In genomic region chr4:86634873-86635272, GRCm38 (mm10) we compare ENCODE assay signal across 8 mouse cellular contexts. TPM values are rescaled to one million over a fixed set of nuclear protein-coding genes. Genes with fewer than 3 reads are reported as not detected.
DNase-seq lines count a peak whose midpoint lies in the region; ATAC-seq and TF ChIP-seq lines count a peak whose summit lies in the region.
"Not testable (repeated sequence)": the region's sequence is repeated elsewhere in the genome, so short reads cannot be mapped to it uniquely, and the experiment has no call there.

No protein-coding gene starts in this region.

- not testable (repeated sequence) for H3K4me2 ChIP-seq in intestine, embryonic 16.5 days (ENCODE audit: low read depth, low read length); lung, embryonic 14.5 days; stomach, embryonic 14.5 days (replicated peaks; ENCODE audit: low read depth, low read length)
- 0 out of 2 replicates have a peak overlapping the region, but pooled peaks have one; percentile 51 for H3K4me2 ChIP-seq in liver, embryonic 13.5 days

- not testable (repeated sequence) for H3K27ac ChIP-seq in intestine, embryonic 16.5 days (ENCODE audit: low read length); lung, embryonic 14.5 days (ENCODE audit: low read depth); stomach, embryonic 14.5 days (ENCODE audit: low read length)
- peak overlapping the region; percentile 81 for H3K27ac ChIP-seq in liver, embryonic 13.5 days

- peak; percentile 69 for ATAC-seq in erythroblast, adult 5-6 weeks (replicated peaks; ENCODE audit: low FRiP score, poor library complexity, severe bottlenecking)
- ATAC-seq in intestine, embryonic 16.5 days = peak; percentile 69
- ATAC-seq in liver, embryonic 13.5 days (ENCODE audit: low read depth) = peak; percentile 100
- ATAC-seq in lung, embryonic 14.5 days (ENCODE audit: insufficient read depth) = peak; percentile 38; the same call in 1 of the 2 replicates
- peak; percentile 85; the same call in 1 of the 2 replicates for ATAC-seq in stomach, embryonic 14.5 days (ENCODE audit: insufficient number of reproducible peaks, insufficient read depth, low FRiP score, low read depth)

- not testable (repeated sequence) for H3K4me1 ChIP-seq in intestine, embryonic 16.5 days (ENCODE audit: control insufficient read depth, insufficient read depth, low read length); lung, embryonic 14.5 days (ENCODE audit: insufficient read depth); stomach, embryonic 14.5 days (ENCODE audit: control insufficient read depth, insufficient read depth, low read length)
- peaks cover 38% of the 10 kb centered on the region for H3K4me1 ChIP-seq in liver, embryonic 13.5 days (replicated peaks)

- H3K9ac ChIP-seq in intestine, embryonic 16.5 days (ENCODE audit: low read depth, low read length); liver, embryonic 13.5 days; lung, embryonic 14.5 days; stomach, embryonic 14.5 days (replicated peaks; ENCODE audit: low read depth, low read length): not testable (repeated sequence)

- not testable (repeated sequence) for H3K27me3 ChIP-seq in intestine, embryonic 16.5 days (replicated peaks; ENCODE audit: control insufficient read depth, insufficient read depth, low read length); liver, embryonic 13.5 days; lung, embryonic 14.5 days (ENCODE audit: insufficient read depth, low read length); stomach, embryonic 14.5 days (ENCODE audit: control insufficient read depth, insufficient read depth, low read length)

- H3K4me3 ChIP-seq in intestine, embryonic 16.5 days (ENCODE audit: low read length); liver, embryonic 13.5 days (replicated peaks); lung, embryonic 14.5 days (ENCODE audit: low read depth, low read length); stomach, embryonic 14.5 days (ENCODE audit: low read depth, low read length): not testable (repeated sequence)

- not testable (repeated sequence) for TF ChIP-seq CTCF in lung, embryonic 14.5 days (IDR thresholded peaks at IDR 0.05; ENCODE audit: low read depth)

- H3K36me3 ChIP-seq in intestine, embryonic 16.5 days (ENCODE audit: control insufficient read depth, insufficient read depth, low read length); liver, embryonic 13.5 days; lung, embryonic 14.5 days (ENCODE audit: insufficient read depth); stomach, embryonic 14.5 days (ENCODE audit: control insufficient read depth, insufficient read depth, low read length): not testable (repeated sequence)

- DNase-seq in MEL-GATA-1-ER (ENCODE audit: extremely low read depth, low read depth) = peak; percentile 37
- DNase-seq in cerebellum, adult 18-20 months = peak; percentile 44 to 54
- peak; percentile 16 to 27 for DNase-seq in cerebellum, postnatal 10 days
- peak; percentile 59 for DNase-seq in liver, embryonic 13.5 days
- not testable (repeated sequence) for DNase-seq in lung, embryonic 14.5 days

- H3K9me3 ChIP-seq in intestine, embryonic 16.5 days (ENCODE audit: control insufficient read depth, low read length); liver, embryonic 13.5 days (replicated peaks); lung, embryonic 14.5 days (ENCODE audit: low read depth, low read length); stomach, embryonic 14.5 days (ENCODE audit: control insufficient read depth, low read depth, low read length): not testable (repeated sequence)

RNA-seq across cellular contexts. Expression of gene Haus6, which starts 23.0 kb away (rescaled TPM):
- total RNA-seq in erythroblast, adult 5-6 weeks (2015; ENCODE audit: low replicate concordance) = 6.5 and 7.9 TPM in 2 replicates
- total RNA-seq in erythroblast, adult 5-6 weeks (2017; ENCODE audit: low replicate concordance) = 10.6 and 13.9 TPM in 2 replicates
- polyA plus RNA-seq in intestine, embryonic 16.5 days (2015; fragmentation: Nextera tagmentation; extraction: Ambion mirVana) = 9.2 and 10.1 TPM in 2 replicates
- polyA plus RNA-seq in liver, embryonic 13.5 days (2015; fragmentation: Nextera tagmentation; extraction: Ambion mirVana) = 14.3 and 18.6 TPM in 2 replicates
- 27.7 and 28.9 TPM in 2 replicates for polyA plus RNA-seq in lung, embryonic 14.5 days (2014; fragmentation: Nextera tagmentation; extraction: Ambion mirVana)
- polyA plus RNA-seq in stomach, embryonic 14.5 days (2014; fragmentation: Nextera tagmentation; extraction: Ambion mirVana) = 16.7 and 18.7 TPM in 2 replicates

RNA-seq across cellular contexts. Expression of gene Plin2, which starts 35.0 kb away (rescaled TPM):
- 11.3 and 33.9 TPM in 2 replicates for total RNA-seq in erythroblast, adult 5-6 weeks (2015; ENCODE audit: low replicate concordance)
- 23.7 and 39.7 TPM in 2 replicates for total RNA-seq in erythroblast, adult 5-6 weeks (2017; ENCODE audit: low replicate concordance)
- polyA plus RNA-seq in intestine, embryonic 16.5 days (2015; fragmentation: Nextera tagmentation; extraction: Ambion mirVana) = 248 and 316 TPM in 2 replicates
- 144 and 148 TPM in 2 replicates for polyA plus RNA-seq in liver, embryonic 13.5 days (2015; fragmentation: Nextera tagmentation; extraction: Ambion mirVana)
- 102 and 104 TPM in 2 replicates for polyA plus RNA-seq in lung, embryonic 14.5 days (2014; fragmentation: Nextera tagmentation; extraction: Ambion mirVana)
- polyA plus RNA-seq in stomach, embryonic 14.5 days (2014; fragmentation: Nextera tagmentation; extraction: Ambion mirVana) = 59.6 and 60.1 TPM in 2 replicates

RNA-seq across cellular contexts. Expression of gene Rraga, which starts 59.4 kb away (rescaled TPM):
- total RNA-seq in erythroblast, adult 5-6 weeks (2015; ENCODE audit: low replicate concordance) = 15.3 and 15.9 TPM in 2 replicates
- 10.1 and 12.1 TPM in 2 replicates for total RNA-seq in erythroblast, adult 5-6 weeks (2017; ENCODE audit: low replicate concordance)
- polyA plus RNA-seq in intestine, embryonic 16.5 days (2015; fragmentation: Nextera tagmentation; extraction: Ambion mirVana) = 78.3 and 81.4 TPM in 2 replicates
- polyA plus RNA-seq in liver, embryonic 13.5 days (2015; fragmentation: Nextera tagmentation; extraction: Ambion mirVana) = 31.5 and 36.6 TPM in 2 replicates
- 86.2 and 90.5 TPM in 2 replicates for polyA plus RNA-seq in lung, embryonic 14.5 days (2014; fragmentation: Nextera tagmentation; extraction: Ambion mirVana)
- 81.8 and 96.6 TPM in 2 replicates for polyA plus RNA-seq in stomach, embryonic 14.5 days (2014; fragmentation: Nextera tagmentation; extraction: Ambion mirVana)

Comparison
In these comparisons a context has a peak if more than half of its experiments do, and no peak if none do; other contexts are left out.
1. ATAC-seq: peak in every context shown above with its lines; median percentile 100 in liver, embryonic 13.5 days; 85 in stomach, embryonic 14.5 days; 69 in erythroblast, adult 5-6 weeks; 69 in intestine, embryonic 16.5 days; 38 in lung, embryonic 14.5 days.